Mouse (Mus musculus): ENCODE measurements at regions not wholly inside any gene's neighbourhood (a gene's known extent, or its start where the extent isn't known, plus 50 kb on each side); places are given as distances from the start of the nearest gene placed in this dataset.
A peak's percentile ranks its signal among the peaks of the same experiment; 100 is the strongest.

DNA sequence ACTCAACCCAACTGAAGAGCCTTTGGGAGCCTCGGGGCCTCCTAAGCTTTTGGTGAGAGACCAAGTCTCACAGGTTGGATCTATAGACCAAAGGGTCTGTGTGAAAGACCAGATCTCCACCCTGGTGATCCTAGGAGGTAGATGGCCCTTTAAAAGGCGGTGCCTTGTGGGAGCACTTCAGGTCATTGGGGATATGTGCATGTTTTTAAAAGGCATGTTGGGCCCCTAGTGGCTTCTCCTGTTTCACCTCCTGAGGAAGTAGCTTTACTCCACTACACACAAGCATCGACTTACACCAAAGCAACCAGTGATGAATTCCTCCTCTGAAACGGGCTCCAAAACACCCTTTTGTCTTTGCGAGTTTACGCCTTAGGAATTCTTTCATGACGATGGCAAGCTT, 292.3 kb upstream of the Cdh5 start:
- DNase-seq = no peak

DNA sequence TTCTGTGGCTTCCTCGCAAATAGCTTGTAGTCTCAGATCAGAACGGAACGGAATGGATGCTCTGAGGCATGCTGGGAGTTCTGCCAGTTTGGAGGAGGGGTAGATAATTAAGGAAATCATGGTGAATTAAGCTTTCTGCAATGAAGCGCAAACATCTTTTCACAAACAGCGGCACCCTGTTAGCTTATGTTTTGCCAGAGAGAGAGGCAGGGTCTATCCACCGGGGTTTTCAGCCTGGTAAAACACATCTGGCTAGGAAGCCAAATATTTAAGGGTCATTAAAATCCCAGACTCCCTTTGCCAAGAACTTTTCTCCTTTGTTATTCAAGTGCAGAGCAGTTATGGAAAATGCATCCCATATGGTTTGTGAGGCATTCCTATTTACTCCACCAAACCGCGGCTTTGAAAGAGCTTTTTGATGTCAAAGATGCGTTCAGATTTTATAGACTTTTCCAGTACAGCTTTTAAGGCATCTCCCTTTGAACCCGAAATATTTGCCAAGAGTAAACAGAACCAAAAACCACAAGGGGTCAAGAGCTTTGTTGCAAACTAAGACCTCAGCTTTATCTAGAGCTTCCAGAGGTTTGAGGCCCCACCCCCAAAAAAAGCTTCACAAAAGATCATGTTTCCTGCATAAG, 287.4 kb upstream of the Cdh5 start:
- no peak for DNase-seq

DNA sequence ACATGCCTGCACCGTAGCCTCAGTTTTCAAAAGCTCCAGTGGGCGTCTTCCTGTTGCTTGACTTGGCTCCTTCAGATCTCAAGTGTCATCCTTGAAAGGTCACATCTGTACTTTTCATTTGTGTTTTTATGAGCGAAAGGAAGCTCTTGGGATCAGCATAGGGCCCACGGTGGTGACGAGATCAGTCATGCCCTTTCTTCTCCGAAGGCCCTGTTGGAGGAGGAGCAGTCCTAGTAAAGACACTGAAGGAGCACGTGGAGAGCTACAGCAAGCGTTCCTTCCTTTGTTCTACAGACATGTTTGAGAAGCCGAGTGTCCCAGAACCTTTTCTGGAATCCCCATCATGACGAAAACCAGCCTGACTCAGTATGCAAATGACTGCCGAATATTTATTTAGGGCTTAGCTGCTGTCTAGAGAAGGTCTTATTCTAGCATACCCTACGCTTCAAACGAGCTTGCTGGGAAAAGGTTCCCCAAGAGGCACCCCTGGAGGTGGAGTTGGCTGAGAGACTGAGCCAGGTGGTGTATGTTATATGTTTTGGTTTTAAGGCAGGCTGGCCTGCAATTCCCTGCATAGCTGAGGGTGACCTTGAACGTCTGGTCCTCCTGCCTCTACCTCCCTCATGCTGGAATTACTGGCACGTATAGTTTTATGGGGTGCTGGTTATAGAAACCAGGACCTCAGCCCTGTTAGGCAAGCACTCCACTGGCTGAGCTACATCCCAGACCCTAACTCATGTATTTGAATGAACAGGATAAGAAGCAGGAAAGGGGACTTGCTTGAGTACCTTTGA, 285.1 kb upstream of the Cdh5 start:
- DNase-seq = no peak

DNA sequence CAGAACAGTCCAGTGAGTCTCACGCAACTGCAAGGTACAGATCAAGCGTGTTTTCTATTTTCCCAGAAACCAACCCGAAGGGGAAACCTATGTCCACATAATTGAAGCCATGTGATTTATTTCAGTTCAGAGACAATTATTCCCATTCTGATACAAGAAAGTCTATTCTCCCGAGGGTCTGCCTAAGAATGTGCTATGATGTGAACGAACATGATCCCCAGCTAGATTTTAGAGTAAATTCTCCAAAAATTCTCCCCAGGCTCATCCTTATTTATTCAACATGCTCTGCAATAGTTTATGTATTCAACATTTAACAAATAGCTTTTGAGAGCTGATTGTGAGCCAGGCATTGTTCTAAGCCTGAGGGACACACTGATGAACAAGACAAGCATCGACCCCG, 277.9 kb upstream of the Cdh5 start:
- DNase-seq = no peak

DNA sequence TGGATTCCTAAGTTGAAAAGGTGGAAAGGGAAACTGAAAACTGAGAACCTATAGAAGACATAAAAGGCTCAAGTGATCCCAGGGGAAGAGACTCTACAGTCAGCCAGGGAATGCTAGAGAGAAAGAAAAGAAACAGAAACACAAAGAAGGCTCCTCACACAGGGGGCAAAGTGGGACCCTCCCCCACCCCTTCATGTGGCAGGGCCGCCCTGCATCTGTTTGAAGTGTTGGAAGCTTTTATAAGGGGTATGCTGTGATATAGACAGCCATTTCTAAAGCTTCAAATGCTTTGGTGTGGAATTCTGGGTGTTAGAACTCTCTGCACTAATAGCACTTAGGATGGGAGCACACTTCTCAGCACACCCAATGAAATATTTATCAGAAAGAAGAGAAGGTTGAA, 276.7 kb upstream of the Cdh5 start:
- DNase-seq = no peak

DNA sequence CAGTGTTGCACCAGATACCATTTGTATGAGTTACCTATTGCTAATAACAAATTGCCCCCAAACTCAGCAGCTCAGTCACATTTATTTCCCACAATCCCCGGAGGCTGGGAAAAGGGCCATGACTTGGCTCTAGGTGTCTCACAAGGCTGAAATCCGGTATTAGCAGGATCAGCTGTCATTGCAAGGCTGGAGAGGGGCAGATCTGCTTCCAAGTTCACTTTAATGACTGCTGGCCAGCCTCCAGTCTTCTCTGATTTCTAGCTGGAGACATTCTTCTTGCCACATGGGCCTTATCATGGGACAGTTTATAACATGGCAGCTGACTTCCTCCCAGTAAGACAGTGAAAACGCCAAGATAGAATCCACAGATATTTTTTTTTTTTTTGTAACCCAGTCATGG, 276.1 kb upstream of the Cdh5 start:
- DNase-seq = peak; percentile 6

DNA sequence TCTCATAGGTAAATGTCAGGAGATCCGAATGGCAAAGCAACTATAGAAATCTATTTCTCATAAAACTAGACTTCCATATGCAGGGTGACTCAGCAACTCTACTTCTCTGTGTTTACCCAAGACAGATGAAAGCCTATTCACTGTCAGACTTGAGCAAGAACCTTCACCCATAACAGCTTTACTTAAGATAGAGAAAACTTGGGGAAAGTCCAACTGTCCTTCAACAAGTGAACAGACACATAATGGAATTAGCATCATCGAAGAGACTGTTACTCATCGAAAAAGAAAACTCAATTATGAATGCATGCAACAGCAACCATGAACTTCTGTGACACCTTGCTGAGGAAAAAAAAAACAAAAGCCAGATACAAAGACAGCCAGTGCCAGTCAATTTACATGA, 271.0 kb upstream of the Cdh5 start:
- DNase-seq = no peak

DNA sequence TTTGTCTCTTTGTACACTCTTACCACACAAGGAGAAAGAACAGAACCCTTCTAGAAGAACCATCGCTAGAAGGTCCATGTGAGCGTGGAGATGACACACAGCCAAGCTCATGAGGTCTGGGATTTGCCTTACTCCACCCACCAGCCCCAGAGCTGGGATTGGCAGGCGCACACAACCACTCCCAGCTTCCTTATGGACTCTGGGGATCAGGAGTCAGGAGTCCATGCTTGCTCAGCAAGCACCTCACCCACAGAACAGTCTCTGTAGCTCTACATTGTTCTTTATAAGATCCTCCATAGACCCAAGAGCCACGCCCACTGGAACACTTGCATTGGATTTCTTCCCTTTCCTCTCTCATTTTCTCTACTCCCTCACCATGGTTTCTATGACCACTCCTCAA, 261.4 kb upstream of the Cdh5 start:
- DNase-seq = no peak

DNA sequence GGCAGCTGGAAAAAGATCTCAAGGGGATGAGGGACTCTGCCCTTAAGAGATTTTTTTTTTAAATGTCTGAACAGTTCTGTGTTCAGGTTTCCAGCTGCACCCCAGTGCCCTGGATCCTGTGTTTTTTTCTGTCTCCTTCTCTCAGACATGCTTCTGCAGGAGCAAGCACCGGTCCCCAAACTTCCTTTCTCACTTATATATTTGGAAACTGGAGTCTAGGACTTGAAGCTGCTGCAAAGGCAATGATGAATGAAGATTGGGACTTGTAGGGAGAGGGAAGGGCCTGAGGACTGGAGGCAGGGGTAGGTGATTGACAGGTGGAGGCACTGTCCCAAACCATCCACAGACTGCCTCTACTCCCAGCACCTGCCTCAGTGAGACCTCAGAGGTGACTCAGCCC, 255.5 kb upstream of the Cdh5 start:
- no peak for DNase-seq

DNA sequence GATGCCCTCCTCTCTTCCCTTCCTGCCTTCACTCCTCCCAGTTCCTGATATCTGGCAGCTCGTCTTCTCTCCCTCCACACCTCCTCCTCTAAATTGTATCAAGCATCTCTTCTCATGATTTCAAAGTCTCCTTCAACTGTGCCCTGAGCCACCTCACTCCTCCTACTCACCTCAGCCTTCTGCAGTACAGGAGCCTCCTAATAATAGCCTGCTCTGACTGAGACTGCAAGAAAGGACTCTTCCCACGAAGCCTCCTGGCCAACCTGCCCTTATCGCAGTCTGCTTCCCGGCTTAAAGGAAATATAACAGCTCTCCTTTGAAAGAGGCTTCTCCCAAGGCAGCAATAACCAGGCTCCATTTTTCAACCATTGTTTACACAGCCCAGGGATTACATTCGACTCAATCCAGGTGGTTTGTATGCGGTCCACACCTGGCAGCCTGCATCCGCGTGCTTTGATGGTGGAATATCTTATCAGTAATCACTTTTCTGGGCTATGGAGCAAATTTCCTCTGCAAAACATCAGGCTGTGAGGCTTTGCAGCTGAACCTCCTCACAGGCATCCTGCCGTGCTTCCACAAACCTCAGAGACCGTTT, 254.9 kb upstream of the Cdh5 start:
- no peak for DNase-seq

DNA sequence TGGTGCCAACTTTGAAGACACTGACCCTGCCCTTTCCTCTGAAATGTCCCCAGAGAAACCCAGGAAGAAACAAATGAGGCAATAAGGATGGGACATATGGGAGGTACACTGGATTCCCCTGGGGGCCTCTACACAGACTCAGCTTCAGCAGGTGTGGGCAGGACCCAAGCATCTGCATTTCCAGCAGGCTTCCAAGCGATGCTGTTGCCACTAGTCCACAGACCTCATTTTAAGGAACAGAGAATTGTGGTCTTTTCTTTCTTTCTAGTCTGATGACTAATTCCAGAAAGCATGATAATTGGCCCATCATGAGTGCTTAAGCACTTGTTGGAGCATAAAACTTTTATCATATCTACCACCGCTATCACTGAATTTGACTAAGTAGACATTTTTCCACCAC, 251.6 kb upstream of the Cdh5 start:
- DNase-seq = no peak

DNA sequence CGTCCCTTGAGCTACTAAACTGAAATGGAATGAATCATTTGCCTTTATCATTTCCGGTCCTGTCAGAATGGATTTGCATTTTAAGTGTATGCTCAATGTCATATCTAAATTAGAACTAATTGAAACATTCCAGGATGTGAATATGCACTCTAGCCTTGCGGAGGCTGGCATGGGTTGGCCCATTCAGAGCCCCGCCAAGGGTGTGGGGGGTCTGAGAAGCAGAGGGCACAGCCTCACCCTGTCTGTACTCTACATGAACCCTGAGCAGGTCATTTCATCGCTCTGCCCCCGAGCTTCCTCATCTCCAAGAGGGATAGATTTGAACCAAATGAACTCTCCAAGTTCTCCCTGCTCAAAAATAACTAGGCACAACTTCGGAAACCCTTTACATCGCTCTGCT, 250.1 kb upstream of the Cdh5 start:
- DNase-seq = no peak

DNA sequence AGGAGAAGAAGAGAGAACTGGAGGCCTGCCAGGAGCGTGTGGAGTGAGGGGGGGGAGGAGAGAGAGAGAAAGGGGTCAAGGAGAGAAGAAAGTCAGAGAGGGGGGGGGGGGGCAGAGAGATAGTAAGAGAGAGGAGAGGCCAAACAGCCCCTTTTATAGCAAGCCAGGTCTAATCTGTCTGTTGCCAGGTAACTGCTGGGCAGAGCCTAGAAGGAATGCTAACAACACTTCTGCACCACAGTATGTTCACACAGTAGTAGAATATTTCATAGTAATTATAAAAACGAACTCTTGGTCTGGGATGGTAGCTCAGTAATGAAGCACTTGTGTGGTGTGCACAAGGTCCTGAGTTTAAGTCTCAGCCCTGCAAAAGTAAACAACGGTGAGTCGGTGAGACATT, 248.4 kb upstream of the Cdh5 start:
- DNase-seq = no peak

DNA sequence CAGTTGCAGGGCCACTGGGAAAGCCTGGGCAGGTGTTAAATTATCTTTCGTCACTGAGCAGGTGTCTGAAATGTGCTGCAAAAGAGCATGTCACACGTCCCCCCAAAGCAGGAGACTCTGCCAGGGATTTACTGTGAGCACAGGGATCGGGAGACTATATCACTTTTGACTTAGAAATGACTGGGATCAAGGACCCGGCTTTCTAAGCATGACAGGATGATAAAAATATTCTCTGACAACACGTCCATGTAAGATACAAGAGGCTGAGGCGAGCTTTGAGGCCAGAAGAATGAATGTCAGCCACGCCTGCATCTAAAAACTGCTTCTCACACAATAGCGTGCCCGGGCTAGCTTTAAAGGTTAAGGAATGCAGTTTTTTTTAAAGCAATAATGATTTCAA, 246.1 kb upstream of the Cdh5 start:
- no peak for DNase-seq

DNA sequence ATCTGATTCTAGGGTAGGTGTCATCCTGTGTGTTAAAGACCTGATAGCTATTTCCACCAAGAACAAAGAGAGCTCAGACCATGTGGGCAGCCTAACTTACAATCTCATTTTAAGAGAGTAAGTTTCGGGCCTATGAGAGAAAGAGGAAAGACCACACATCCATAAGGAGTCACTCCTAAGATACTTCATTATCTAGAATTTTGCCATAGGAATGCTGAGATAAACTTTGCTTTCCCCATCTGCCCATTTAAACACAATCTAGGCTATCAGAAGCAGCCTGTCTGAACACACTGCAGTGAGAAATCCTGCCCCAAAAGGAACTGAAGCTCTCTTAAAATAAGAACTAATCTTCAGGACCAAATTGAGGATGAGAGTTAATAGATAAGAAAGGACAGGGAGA, 242.3 kb upstream of the Cdh5 start:
- DNase-seq = no peak

DNA sequence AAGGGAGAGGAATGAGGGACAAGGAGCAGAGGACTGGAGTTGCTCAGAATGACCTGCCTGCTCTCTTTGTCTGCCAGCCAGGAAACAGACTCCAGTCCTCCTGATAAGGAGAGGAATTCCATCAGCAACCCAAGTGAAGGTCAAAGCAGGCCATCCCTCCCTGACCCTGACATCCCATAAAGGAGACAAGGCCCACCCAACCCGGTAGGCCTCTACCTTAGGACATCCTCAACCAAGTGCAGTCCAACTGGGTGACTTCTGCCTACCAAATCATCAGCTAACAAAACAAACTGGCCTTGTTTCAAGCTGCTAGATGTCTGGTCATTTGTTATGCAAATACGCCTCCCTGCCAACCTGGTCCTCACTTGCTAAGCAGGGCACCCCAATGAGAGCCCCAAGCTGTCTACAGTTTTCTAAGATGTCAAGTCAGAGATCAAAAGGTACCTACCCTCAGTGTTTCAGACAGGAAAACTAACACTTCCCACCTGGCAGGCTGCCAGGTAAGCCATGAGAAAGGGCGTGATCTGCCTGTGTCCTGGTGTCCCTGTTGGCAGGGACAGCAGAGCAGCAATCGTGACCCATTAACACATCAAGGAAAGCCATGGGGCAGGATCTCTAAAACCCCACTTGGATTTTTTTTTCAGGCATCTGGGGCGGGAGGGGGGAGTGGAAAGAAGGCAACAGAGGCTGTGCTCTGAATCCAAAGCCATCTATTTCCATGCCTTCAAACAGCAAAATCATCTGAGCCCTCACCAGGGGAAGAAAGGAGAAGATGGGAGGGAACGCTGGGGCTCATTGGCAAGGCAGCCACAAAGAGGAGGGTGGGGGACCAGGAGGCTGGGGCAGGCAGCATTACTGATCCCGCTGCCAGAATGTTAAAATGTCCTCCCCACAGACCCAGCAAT, 227.6 kb upstream of the Cdh5 start:
- peak; percentile 37 for DNase-seq

DNA sequence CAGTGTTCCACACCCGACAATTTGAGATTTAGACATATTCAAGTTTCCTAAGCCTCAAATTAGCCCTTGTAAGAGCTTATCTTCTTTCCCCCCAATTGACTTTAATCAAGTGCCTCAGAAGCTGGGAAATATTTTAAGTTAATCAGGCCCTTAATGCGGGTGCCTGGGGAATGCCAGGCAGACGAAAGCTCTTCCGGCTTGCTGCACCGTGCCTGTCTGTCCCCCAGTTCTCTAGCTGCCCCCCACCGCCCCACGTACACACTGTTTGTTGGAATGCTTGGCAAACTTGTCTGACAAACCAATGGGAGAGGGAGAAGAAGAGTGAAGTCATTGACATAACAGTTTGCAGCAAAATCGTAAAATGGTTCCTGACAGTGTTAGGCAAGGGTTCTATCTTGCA, 226.9 kb upstream of the Cdh5 start:
- no peak for DNase-seq

DNA sequence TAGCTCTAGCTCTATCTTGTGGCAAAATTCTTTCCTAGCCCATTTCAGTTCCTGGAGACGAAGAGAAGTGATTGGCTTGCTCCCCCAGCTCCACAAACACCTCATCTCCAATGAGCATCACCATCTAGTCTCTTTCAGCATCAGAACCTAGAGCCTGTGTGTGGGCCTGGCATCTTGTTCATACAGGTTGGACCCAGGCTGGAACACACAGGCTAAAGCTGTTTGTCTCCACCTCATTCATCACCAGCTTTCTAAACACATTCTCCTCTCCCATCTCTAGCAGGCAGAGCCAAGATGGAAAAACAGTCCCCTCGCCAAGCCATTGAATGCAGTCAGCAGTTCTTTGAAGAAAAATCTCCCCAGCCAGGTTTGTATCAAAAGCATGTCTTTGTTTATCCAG, 221.9 kb upstream of the Cdh5 start:
- DNase-seq = no peak

DNA sequence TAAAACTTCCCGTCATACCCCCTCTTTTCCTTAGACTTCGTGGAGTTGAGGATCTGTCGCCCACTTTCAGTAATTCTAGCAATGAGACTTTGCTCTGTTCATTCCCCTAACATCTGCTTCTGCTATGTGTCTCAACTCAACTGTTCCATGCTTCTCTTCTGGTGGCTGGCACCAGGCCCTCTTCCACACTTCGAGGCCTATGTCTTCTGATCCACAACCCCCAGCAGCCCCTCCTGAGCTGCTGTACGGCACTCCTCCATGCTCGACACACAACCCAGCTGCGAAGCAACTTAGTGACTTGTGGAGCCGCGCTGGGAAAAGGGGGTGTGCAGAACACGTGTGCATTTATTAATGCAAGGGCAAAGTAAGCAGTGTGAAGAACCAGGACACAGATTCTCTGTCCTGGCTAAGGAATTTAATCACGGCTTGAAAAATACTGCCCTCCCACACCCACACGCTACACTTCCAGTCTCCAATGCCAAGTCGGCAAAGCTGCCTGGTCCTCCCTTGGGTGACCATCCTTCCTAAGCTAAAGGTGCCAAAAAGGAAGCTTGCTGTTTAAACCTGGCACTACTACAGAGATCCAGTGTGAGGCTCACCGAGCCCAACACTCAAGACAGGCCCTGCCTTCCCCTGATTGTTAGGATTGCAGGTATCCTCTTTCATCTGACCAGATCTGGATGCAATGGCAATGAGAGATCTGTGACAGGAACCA, 220.8 kb upstream of the Cdh5 start:
- DNase-seq = peak; percentile 13

DNA sequence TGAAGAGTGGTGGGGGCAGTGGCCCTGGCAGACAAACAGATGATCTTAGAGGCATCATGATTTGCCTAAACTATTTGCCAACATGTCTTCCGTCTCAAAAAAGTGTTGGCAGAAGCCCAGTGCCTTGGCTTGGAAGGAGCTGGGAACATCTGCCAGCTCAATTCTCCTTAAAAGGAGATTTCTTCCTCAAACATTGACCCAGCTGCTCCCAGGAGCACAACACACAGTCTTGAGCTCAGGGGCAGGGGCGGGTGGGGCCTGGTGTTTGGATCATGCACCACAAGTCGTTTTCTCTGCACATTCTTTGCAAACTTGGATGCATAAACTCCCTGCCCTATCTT, 220.3 kb upstream of the Cdh5 start:
- no peak for DNase-seq

DNA sequence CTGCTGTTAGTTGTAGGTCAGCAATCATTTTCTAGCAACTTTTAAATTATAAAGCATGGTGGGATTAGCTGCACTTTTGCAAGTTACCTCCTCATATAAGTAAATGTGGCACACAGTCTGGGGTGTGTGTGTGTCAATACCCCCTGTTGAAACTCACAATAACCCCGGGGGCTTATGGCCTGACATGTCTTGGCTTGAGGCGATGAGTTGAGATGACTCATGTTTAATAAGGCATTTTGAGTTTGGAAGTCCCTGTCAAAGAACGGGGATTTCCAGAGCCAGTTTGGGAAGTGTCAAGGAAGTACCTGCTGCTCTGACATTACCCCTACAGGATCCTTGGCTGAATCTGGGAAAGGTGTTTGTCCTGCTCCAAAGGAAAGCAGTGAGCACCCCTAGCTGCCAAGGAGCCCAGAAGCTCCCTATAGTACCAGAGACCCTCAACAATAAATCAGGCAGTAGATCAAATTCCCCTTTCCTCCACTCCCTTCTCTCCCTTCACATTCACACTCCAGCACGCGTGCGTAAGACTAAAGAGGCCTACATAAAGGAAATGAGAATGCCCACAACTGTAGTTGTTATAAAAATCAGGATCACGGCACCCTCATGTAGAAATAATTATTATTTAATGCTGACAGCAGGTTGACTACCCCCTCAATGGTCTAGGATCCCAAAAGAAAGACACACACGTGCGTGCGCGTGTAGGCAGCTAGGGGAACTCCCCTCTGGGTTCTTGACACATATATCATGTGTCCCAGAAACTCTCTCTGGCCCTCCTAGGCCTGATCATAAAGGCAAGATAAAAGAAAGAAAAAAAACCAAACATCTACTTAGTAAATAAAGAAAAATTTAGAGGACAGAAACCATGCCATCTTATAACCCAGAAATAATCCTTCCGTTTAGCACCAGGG, 216.3 kb upstream of the Cdh5 start:
- no peak for DNase-seq
